Mouse (Mus musculus) neural tube, embryonic 14.5 days (tissue): Measurements from ENCODE around the gene Sult4a1. TPM values are rescaled to one million over a fixed set of nuclear protein-coding genes. Genes with fewer than 3 reads are reported as not detected.

Source experiments
- ATAC-seq: fragments of 200-750 bp; cut with Nextera tagmentation; 2 replicates; pipeline ENCODE4 v1.8.0; 2017; ENCODE audit warnings: low read depth, mild to moderate bottlenecking, moderate TSS enrichment, moderate library complexity
- H3K27ac ChIP-seq: fragments of 300-500 bp; sonication (generic); 2 replicates; pipeline ENCODE4 v1.5.1; 2014; ENCODE audit warnings: low read depth, mild to moderate bottlenecking, control low read depth, low read length, moderate library complexity, mixed read lengths
- H3K27me3 ChIP-seq: fragments of 300-500 bp; sonication (generic); 2 replicates; pipeline ENCODE4 v1.6.1; 2014; ENCODE audit warnings: low read length; ENCODE audit not compliant: control insufficient read depth, insufficient read depth
- H3K36me3 ChIP-seq: fragments of 300-500 bp; sonication (generic); 2 replicates; pipeline ENCODE4 v1.6.1; 2014; ENCODE audit warnings: low read length, mixed read lengths; ENCODE audit not compliant: control insufficient read depth, insufficient read depth
- H3K4me1 ChIP-seq: fragments of 300-500 bp; sonication (generic); 2 replicates; pipeline ENCODE4 v1.6.1; 2014; ENCODE audit warnings: low read length; ENCODE audit not compliant: control insufficient read depth, insufficient read depth
- H3K4me2 ChIP-seq: fragments of 300-500 bp; sonication (generic); 2 replicates; pipeline ENCODE4 v1.6.1; 2014; ENCODE audit warnings: mild to moderate bottlenecking, low read depth, low read length, control low read depth
- H3K4me3 ChIP-seq: fragments of 300-500 bp; sonication (generic); 2 replicates; pipeline ENCODE4 v1.5.1; 2014; ENCODE audit warnings: low read depth, low read length, control low read depth, mixed read lengths
- H3K9ac ChIP-seq: fragments of 300-500 bp; sonication (generic); replicated peaks from 2 replicates; pipeline ENCODE4 v1.6.1; 2014; ENCODE audit warnings: low read depth, mild to moderate bottlenecking, control low read depth, low read length, mixed read lengths
- H3K9me3 ChIP-seq: fragments of 300-500 bp; sonication (generic); 2 replicates; pipeline ENCODE4 v1.6.1; 2016; ENCODE audit warnings: low read length; ENCODE audit not compliant: control insufficient read depth
- WGBS: fragments of 180-500 bp; shearing (Covaris S2); extraction: QIAGEN DNeasy Blood & Tissue Kit; methylation state at CpG from one replicate; pipeline ENCODE4 v1.1.7; 2014; 5-methylcytosine and 5-hydroxymethylcytosine counted together
- polyA plus RNA-seq: library from polyadenylated mRNA; unstranded; fragments of >200 nt; fragmentation: Nextera tagmentation; extraction: Ambion mirVana; gene quantifications from 2 replicates; pipeline ENCODE4 v1.2.1, GENCODE M21; 2014

Sult4a1 gene
- polyA plus RNA-seq, 1 experiment from 2014 or later: 82.9 TPM

DNA sequence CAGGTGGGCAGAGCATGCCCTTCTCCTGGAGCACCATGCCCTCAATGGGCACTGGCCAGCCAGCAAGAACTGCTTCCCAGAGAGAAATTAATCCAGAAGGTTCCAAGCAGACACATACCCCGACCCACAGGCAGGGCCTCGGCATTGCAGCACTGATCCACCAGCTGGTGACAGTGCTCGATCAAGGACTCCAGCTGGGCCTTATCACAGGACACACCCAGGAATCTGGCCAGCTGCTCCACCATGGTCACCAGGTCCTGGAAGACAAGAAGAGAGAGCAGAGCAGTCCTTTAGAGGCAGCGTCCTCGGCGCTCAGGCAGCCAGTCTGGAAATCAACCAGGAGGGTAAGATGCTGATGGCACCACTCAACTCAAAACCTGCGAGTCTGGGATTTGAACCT is 25.5 kb downstream of the Sult4a1 start:
- Histone ChIP-seq H3K9ac (no peak overlapping the region), H3K27me3 (no peaks in the 10 kb centered on the region), H3K36me3 (no peaks in the 10 kb centered on the region; the same call in 1 of the 2 replicates), H3K4me3 (no peak overlapping the region), H3K4me1 (no peaks in the 10 kb centered on the region), H3K27ac (no peak overlapping the region), H3K9me3 (no peaks in the 10 kb centered on the region), H3K4me2 (no peak overlapping the region)
- WGBS: 88% methylated on average over 7 of the region's 7 CpGs
- no peak for ATAC-seq

- H3K36me3 ChIP-seq: no peaks in the 10 kb centered on the region
- no peak for ATAC-seq
- 0 out of 2 replicates have a peak, but pooled peaks cover 3% of the 10 kb centered on the region for H3K4me1 ChIP-seq
- no peak overlapping the region for H3K9ac ChIP-seq
- 95% methylated on average over 2 of the region's 2 CpGs for WGBS
- H3K4me3 ChIP-seq: no peak overlapping the region
- H3K27me3 ChIP-seq: no peaks in the 10 kb centered on the region
- no peaks in the 10 kb centered on the region for H3K9me3 ChIP-seq
- H3K4me2 ChIP-seq: no peak overlapping the region
- no peak overlapping the region for H3K27ac ChIP-seq
Measured at GRCm38 (mm10) chr15:84079519-84079918, 26.0 kb downstream of the Sult4a1 start.

DNA sequence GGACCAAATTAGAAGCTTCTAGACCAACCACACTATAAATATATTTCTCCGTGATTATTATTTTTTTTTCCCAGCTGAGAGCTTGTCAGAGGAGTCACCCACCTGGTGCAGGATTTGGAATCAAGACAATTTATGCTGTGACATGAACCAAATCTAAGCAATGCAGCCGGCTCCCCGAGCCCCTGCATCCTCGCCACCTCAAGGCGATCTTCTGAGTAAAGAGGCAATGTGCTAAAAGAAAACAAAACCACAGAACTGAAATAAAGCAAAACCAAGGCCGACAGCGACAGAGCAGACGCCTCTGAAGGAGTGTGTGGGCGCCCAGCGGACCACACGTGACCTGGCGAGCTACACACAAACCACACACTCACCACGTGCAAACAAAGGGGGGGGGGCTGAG is 26.9 kb downstream of the Sult4a1 start:
- H3K27me3 ChIP-seq: no peaks in the 10 kb centered on the region
- 78% methylated on average over 13 of the region's 13 CpGs for whole genome bisulfite sequencing
- H3K9ac ChIP-seq: no peak overlapping the region
- H3K4me2 ChIP-seq: no peak overlapping the region
- no peak for ATAC-seq
- H3K4me1 ChIP-seq: 0 out of 2 replicates have a peak, but pooled peaks cover 4% of the 10 kb centered on the region
- H3K36me3 ChIP-seq: no peaks in the 10 kb centered on the region
- H3K9me3 ChIP-seq: no peaks in the 10 kb centered on the region
- no peak overlapping the region for H3K27ac ChIP-seq
- H3K4me3 ChIP-seq: no peak overlapping the region

DNA sequence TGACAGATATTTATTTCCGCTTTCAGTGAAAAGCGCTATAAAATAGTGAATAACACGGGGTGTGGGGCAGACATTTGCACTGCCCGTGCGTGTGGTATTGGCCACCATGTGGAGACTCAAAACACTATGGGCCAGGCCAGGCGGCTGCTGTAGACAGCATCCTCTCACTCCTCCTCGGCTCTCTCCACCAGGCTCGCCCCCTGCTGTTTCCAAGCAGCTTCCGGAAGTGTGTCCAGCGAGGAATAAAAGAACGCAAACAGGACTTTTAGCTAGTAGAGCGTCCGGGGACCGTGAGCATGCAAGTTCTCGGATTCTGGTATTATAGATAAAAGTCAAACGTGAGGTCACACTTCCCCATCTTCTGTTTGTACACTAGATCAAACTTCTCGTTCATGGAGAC is 28.4 kb downstream of the Sult4a1 start:
- 64% methylated on average over 17 of the region's 17 CpGs for WGBS

DNA sequence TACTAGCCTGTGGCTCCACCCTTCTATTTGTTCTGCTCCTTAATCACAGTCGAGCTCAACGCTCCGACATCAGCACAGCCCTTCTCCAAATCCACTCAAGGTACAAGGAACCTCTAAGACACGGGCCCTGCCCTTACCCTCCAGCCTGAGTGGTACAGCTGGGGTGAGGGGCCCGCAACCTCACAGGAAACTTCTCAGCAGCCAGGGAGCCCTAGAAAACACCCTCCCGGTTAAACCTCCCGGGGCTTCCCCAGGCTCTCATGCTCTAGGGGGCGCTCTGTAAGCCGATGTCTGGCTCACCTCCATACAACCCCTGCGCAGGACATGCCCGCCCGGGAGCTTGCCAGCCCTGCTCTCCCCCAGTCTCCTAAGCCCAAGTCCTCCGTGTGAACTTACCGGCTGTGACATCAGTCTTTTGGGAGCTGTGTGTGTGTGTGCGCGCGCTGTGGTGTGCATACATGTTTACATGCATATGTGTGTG is 30.8 kb downstream of the Sult4a1 start:
- Histone ChIP-seq H3K9me3 (no peaks in the 10 kb centered on the region), H3K4me1 (peaks cover 8% of the 10 kb centered on the region; the same call in 1 of the 2 replicates), H3K27me3 (peaks cover 5% of the 10 kb centered on the region; the same call in 1 of the 2 replicates), H3K4me3 (no peak overlapping the region), H3K9ac (no peak overlapping the region), H3K27ac (no peak overlapping the region), H3K36me3 (no peaks in the 10 kb centered on the region), H3K4me2 (no peak overlapping the region)
- 20% methylated on average over 17 of the region's 17 CpGs for WGBS
- ATAC-seq: no peak

More for the DNA sequence above, 28.4 kb downstream of the Sult4a1 start:
- Histone ChIP-seq H3K9me3 (no peaks in the 10 kb centered on the region), H3K4me3 (no peak overlapping the region), H3K4me2 (no peak overlapping the region), H3K27ac (no peak overlapping the region), H3K4me1 (0 out of 2 replicates have a peak, but pooled peaks cover 4% of the 10 kb centered on the region), H3K27me3 (no peaks in the 10 kb centered on the region), H3K9ac (no peak overlapping the region), H3K36me3 (no peaks in the 10 kb centered on the region)
- ATAC-seq: no peak

GRCm38 (mm10) chr15:84073911-84074704 is 31.4 kb downstream of the Sult4a1 start:
- H3K27me3 ChIP-seq: peaks cover 5% of the 10 kb centered on the region; the same call in 1 of the 2 replicates
- no peaks in the 10 kb centered on the region for H3K9me3 ChIP-seq
- no peak overlapping the region for H3K9ac ChIP-seq
- peaks cover 15% of the 10 kb centered on the region for H3K4me1 ChIP-seq
- no peak overlapping the region for H3K27ac ChIP-seq
- H3K4me2 ChIP-seq: no peak overlapping the region
- no peaks in the 10 kb centered on the region for H3K36me3 ChIP-seq
- H3K4me3 ChIP-seq: no peak overlapping the region
- peak; percentile 31; the same call in 1 of the 2 replicates for ATAC-seq
- WGBS: 11% methylated on average over 15 of the region's 15 CpGs

- H3K36me3 ChIP-seq: no peaks in the 10 kb centered on the region
- H3K9ac ChIP-seq: no peak overlapping the region
- no peak overlapping the region for H3K27ac ChIP-seq
- H3K4me2 ChIP-seq: no peak overlapping the region
- 28% methylated on average over 8 of the region's 8 CpGs for WGBS
- no peaks in the 10 kb centered on the region for H3K9me3 ChIP-seq
- no peak overlapping the region for H3K4me3 ChIP-seq
- peaks cover 16% of the 10 kb centered on the region for H3K4me1 ChIP-seq
- H3K27me3 ChIP-seq: peaks cover 5% of the 10 kb centered on the region; the same call in 1 of the 2 replicates
- ATAC-seq: no peak
Measured at GRCm38 (mm10) chr15:84073058-84073457, 32.5 kb downstream of the Sult4a1 start.

- no peak overlapping the region for H3K4me2 ChIP-seq
- ATAC-seq: no peak
- WGBS: 16% methylated on average over 7 of the region's 7 CpGs
Measured at GRCm38 (mm10) chr15:84072226-84072625, 33.3 kb downstream of the Sult4a1 start.

DNA sequence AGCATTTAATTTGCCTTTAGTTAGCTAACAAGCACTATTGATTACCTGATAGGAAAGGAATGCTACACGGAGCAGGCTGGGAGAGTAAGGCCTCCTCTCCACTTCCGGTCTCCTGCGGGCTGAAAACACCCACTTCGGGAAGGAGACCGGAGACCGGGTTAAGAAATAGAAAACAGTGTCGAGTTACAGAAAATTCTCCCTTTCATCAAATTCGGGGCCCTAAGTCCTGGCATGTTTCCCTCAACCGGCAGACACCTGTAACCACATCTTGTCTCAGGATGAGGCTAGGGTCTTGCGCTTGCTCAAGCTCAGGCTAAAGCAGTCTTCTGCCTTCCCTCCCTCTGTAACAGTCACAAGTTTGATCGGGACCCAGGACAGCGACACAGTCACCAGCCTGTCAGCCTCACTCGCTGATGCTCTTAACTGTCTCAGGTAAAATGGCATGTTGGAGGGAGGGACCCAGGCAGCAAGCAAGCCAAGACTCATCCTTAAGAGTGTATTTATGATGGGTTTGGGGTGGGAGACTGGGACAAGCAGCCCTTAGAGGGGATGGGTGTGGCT is 35.4 kb downstream of the Sult4a1 start:
- ATAC-seq: no peak
- 6% methylated on average over 13 of the region's 13 CpGs for WGBS
- Histone ChIP-seq H3K4me2 (peak overlapping the region; percentile 27; the same call in 1 of the 2 replicates), H3K9ac (no peak overlapping the region), H3K4me1 (peaks cover 16% of the 10 kb centered on the region), H3K27me3 (peaks cover 5% of the 10 kb centered on the region; the same call in 1 of the 2 replicates), H3K4me3 (no peak overlapping the region), H3K9me3 (no peaks in the 10 kb centered on the region), H3K36me3 (no peaks in the 10 kb centered on the region), H3K27ac (no peak overlapping the region)

More at GRCm38 (mm10) chr15:84072226-84072625, 33.3 kb downstream of the Sult4a1 start:
- peaks cover 5% of the 10 kb centered on the region; the same call in 1 of the 2 replicates for H3K27me3 ChIP-seq
- no peak overlapping the region for H3K9ac ChIP-seq
- H3K9me3 ChIP-seq: no peaks in the 10 kb centered on the region
- no peak overlapping the region for H3K4me3 ChIP-seq
- peaks cover 16% of the 10 kb centered on the region for H3K4me1 ChIP-seq
- no peaks in the 10 kb centered on the region for H3K36me3 ChIP-seq
- no peak overlapping the region for H3K27ac ChIP-seq
